Mouse (Mus musculus): ENCODE data around the gene Vps33b.

The Vps33b gene

DNA sequence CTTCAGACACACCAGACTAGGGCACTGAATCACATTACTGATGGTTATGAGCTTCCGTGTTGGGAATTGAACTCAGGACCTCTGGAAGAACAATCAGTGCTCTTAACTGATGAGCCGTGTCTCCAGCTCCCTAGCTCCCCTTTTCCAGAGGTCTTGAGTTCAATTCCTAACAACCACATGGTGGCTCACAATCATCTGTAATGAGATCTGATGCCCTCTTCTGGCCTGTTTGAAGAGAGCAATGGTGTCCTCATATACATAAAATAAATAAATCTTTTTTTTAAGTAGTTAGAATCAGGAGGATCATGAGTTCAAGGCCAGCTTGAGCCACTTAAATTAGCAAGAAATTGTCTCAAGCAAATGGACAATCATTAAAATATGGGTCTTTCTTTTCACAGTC, 13.5 kb upstream of the Vps33b start:
- POLR2A ChIA-PET, result interaction anchor here (0.6 to 7.1 kb wide), 39 partner anchors 8 to 142 kb away, joined by 3 to 30 read pairs (median 4); partner anchors contain the start of genes Ttll13 (in 4 of the 4), Cib1 (in 2 of the 4), Gdpgp1 (in 2 of the 4) and Idh2 (in 1 of the 4)
- CTCF ChIA-PET, result interaction anchor here in 3 of 4 experiments (0.6 to 2.5 kb wide), 25 partner anchors 8 to 371 kb away, joined by 3 to 12 read pairs (median 4); partner anchors contain the start of genes Ttll13 (in 2 of the 3), Blm (in 1 of the 3), Cib1 (in 1 of the 3) and Gdpgp1 (in 1 of the 3)

DNA sequence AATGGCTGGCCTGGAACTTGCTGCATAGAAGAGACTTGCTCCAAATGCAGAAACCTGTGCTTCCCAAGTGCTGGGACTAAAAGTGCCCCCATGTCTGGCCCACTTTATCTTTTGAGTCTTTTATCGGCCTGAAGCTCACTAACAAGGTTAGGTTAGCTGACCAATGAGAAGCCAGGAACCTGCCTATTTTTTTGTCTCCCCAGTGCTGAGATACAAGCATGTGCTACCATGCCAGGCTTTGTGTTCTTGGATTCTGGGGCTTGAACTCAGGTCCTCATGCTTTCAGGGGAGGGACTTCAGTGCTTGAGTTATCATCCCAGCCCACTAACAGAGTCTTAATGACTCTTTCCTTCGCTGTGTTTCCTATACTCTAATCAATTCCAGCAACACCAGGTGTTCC, 11.7 kb upstream of the Vps33b start:
- POLR2A ChIA-PET, result interaction anchor here in 3 of 4 experiments (0.8 to 7.1 kb wide), 30 partner anchors 8 to 545 kb away, joined by 3 to 30 read pairs (median 5); partner anchors contain the start of genes Cib1 (in 3 of the 3), Gdpgp1 (in 3 of the 3), Ttll13 (in 2 of the 3) and Idh2 (in 1 of the 3)
- CTCF ChIA-PET, result interaction anchor here in 1 of 4 experiments (1.4 kb wide), 1 partner anchor 12 kb away, joined by 4 read pairs; the partner anchor contains the start of gene Ttll13

DNA sequence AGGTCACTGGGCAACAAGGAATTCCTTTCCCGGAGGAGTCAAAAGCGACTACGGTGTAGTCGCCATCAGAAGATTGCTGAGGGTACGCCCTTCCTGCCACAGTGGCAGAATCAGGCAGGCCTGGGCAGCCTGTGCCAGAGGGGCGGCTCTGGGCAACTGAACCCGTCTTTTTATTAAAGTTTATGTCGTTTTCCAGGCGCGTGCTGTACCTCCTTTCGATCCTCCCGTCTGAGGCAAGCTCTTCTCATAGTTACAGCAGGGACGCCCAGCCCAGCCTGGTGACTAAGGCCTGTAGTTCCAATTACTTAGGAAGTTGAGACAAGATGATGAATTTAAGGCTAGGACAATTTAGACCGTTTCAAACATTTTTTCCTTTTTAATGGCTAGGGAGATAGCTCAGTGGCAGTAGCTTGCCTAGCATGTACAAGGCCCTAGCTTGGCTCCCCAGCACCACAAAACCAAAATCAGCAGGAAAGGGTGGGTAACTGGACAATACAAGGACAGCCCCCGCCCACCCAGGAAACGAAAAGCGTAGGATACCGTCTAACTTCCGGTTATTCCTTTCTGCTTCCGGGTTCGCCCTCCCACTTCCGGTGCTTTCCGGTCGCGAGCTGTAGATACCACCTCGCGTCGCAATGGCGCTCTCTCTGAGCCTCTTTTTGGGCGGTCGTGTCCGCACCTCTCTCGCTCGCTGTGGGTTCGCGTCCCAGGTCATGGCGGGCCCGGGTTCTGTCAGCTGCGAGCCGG, 8.7 kb upstream of the Vps33b start, which contains the start of gene Ngrn:
Ngrn (plus strand) TSS at position 591 of the 747 bp plus-strand sequence.
- ChIA-PET POLR2A (interaction anchor here (0.6 to 7.1 kb wide), 83 partner anchors 8 to 468 kb away, joined by 3 to 32 read pairs (median 5); partner anchors contain the start of genes Cib1 (in 4 of the 4), Gdpgp1 (in 4 of the 4), Rccd1 (in 3 of the 4) and Ttll13 (in 3 of the 4)), CTCF (interaction anchor here in 3 of 4 experiments (0.5 to 1.5 kb wide), 15 partner anchors 8 to 138 kb away, joined by 3 to 6 read pairs (median 4); partner anchors contain the start of genes Cib1 (in 2 of the 3), Gdpgp1 (in 2 of the 3), Hddc3 (in 1 of the 3) and Ttll13 (in 1 of the 3))

DNA sequence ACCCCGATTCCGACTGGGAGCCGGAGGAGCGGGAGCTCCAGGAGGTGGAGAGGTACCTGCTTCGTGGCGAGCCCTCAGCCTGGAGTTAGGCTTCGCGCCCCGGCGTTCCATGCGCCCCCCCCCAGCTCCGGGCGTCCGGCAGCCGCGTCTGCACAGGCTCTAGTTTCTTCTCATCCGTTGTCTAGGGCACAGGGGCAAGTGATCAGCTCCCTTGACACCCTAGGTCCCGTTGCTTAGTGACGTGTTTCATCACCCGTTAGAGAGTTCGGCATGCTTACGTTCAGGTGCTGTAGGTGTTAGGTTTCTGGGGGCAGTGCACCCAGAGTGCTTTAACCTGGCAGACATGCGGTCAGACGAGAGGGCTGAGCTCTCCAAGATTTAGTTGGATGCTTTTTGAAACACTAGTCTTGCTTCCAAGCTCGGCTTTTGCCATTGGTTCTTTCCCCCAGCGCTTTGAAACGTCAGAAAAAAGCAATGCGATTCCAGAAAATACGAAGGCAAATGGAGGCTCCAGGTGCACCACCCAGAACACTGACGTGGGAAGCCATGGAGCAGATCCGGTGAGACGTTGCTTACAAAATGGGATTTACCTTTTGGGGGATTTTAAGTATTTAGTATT, 8.0 kb upstream of the Vps33b start:
- CTCF ChIA-PET, result interaction anchor here in 3 of 4 experiments (0.6 to 1.5 kb wide), 12 partner anchors 9 to 495 kb away, joined by 3 to 7 read pairs (median 4); partner anchors contain the start of genes Cib1 (in 1 of the 3), Gdpgp1 (in 1 of the 3), Hddc3 (in 1 of the 3) and Ttll13 (in 1 of the 3)
- POLR2A ChIA-PET, result interaction anchor here (0.6 to 7.1 kb wide), 83 partner anchors 8 to 469 kb away, joined by 3 to 32 read pairs (median 5); partner anchors contain the start of genes Cib1 (in 4 of the 4), Gdpgp1 (in 4 of the 4), Rccd1 (in 3 of the 4) and Ttll13 (in 3 of the 4)

DNA sequence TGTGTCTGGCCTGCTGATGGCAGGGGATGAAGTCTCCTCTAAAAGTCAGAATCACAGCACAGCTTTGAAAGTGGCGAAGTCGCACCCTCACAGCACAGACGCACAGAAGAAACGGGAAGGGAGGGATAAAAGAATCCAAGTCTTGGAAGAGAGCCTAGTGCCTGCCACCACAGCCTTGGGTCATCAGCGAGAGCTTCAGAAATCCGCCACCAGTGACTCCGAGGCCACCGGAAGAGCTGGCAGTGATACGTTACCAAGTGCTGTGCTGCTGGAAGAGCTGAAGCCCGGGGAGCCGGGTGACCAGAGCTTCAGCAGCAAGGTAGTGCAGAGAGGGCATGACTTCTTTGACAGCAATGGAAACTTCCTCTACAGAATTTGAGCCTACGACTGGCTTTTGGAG, 4.8 kb upstream of the Vps33b start:
- CTCF ChIA-PET, result interaction anchor here in 3 of 4 experiments (1.0 to 1.8 kb wide), 4 partner anchors 9 to 124 kb away, joined by 3 to 5 read pairs (median 3); no protein-coding TSS in a partner anchor

DNA sequence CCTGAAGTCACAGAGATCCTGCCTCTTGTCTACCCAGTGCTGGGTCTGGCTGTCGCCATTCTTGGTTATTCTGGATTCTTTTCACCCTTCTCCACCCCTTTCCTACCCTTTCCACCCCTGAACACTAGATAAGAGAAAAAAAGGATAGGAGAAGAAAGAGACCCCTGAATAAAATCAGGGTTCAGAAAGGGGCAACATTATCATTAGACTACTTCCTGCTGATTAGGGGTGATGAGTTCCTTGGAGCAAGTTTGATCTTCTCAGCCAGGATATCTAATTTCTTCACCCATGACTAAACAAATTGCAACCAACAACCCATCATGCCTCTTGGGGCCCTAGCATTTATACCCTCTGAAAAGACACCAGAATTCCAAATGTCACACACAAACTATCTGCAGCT, 1.7 kb upstream of the Vps33b start:
- ChIA-PET POLR2A (interaction anchor here in 3 of 4 experiments (0.6 to 3.3 kb wide), 10 partner anchors 9 to 138 kb away, joined by 3 to 14 read pairs (median 5); partner anchors contain the start of genes Cib1 (in 2 of the 3), Gdpgp1 (in 2 of the 3), Rccd1 (in 1 of the 3) and Ttll13 (in 1 of the 3)), CTCF (no interaction called here)

More for the DNA sequence above, 4.8 kb upstream of the Vps33b start:
- POLR2A ChIA-PET, result interaction anchor here in 2 of 4 experiments (0.8 to 2.3 kb wide), 8 partner anchors 8 to 212 kb away, joined by 3 to 7 read pairs (median 4); partner anchors contain the start of gene Ttll13 (in 1 of the 2)

DNA sequence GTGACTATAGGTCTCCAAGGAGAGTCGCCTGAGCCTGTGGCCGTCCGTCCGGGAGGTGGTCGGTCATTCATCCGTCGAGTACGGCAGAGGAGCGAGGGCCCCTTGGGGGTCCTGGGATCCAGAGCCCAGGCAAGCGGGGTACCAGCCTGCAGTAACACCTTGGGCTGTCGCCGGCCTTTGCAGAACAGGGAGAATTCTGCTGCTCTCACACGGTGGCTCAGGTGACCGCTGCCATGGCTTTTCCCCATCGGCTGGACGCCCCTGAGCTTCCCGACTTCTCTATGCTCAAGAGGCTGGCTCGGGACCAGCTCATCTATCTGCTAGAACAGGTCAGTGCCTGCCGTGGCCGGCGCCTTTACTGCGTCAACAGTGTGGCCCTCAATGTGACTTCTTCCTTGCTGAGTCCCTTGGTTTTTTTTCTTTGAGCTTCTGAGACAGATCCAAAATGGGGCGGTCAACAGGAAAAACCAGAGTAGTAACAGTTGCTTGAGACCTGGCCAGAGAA, 354 bp downstream of the Vps33b start:
- CTCF ChIA-PET, result interaction anchor here in 2 of 4 experiments (0.5 to 2.8 kb wide), 3 partner anchors 14 to 129 kb away, joined by 4 to 11 read pairs (median 9); no protein-coding TSS in a partner anchor
- POLR2A ChIA-PET, result interaction anchor here in 3 of 4 experiments (0.6 to 3.3 kb wide), 27 partner anchors 9 to 263 kb away, joined by 3 to 18 read pairs (median 5); partner anchors contain the start of genes Cib1 (in 2 of the 3), Gdpgp1 (in 2 of the 3), Ngrn (in 2 of the 3) and Hddc3 (in 1 of the 3)

DNA sequence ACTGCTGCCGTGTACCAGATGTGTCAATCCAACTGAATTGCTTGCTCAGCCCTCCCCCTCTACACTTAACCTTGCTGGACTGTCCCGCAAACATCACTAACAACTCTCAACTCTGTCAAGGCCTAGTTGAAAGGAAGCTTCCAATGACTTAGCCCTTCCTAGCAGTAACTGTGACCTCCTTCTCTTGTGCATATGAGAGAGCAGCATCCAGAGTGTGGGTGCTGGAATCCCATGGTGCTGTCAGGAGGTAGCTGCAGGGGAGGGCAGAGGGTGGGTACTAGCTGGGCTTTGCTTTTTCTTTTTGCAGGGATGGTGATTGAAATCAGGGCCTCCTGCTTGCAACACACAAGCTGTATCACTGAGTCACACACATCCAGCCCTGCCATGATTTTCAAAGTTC, 4.0 kb downstream of the Vps33b start:
- CTCF ChIA-PET, result interaction anchor here in 2 of 4 experiments (0.6 to 1.9 kb wide), 2 partner anchors 27 to 133 kb away, joined by 3 to 5 read pairs; partner anchors contain the start of gene Ttll13 (in 1 of the 2)

DNA sequence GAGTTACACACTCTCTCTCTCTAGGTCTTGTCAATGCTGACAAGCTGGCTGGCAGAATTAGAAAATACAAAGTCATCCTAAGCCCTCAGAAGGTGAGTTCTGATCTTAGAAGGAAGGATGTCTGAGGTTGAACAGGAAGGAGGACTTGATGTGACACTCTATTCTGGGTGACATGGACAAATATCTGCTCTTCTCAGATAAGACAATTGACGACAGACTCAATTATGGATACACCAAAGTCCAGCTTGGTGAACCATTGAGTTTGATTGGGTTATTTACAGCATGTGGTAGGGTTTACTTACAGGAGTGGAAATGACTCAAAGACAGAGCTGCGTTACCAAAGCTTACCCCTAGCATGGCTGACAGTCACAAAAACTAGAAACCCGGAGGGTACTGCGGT, 6.9 kb downstream of the Vps33b start:
- ChIA-PET CTCF (interaction anchor here in 1 of 4 experiments (1.3 kb wide), 1 partner anchor 136 kb away, joined by 3 read pairs; no protein-coding TSS in a partner anchor), POLR2A (interaction anchor here in 3 of 4 experiments (0.6 to 1.4 kb wide), 4 partner anchors 15 to 109 kb away, joined by 3 to 6 read pairs (median 4); partner anchors contain the start of gene Ngrn (in 1 of the 3))

More for the DNA sequence above, 4.0 kb downstream of the Vps33b start:
- POLR2A ChIA-PET, result interaction anchor here in 2 of 4 experiments (0.8 to 1.7 kb wide), 4 partner anchors 8 to 51 kb away, joined by 3 to 5 read pairs (median 4); partner anchors contain the start of gene Rccd1 (in 2 of the 2)

DNA sequence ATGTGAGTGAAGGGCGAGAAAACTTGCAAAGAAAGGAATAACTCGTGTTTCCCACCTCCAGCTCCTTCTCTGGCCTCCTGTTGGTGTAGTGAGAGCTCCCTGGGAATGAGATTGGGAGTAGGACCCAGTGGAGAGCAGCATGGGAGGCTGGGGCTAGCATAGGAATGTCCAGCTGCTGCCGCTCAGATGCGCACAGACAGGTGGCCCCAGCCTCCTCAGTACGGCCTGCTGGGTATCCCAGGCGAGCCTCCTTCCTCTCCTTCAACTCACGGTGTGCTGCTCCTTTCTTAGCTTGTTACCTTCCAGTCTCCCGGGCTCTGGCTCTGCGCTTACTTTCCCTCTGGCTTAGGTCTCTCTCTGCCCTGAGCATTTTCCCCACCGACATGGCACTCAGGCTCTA, 10.6 kb downstream of the Vps33b start:
- CTCF ChIA-PET, result interaction anchor here in 1 of 4 experiments (0.5 to 1.7 kb wide), 2 partner anchors 8 to 139 kb away, joined by 3 to 4 read pairs; no protein-coding TSS in a partner anchor
- POLR2A ChIA-PET, result interaction anchor here in 3 of 4 experiments (0.6 to 3.1 kb wide), 6 partner anchors 10 to 47 kb away, joined by 3 to 8 read pairs (median 4); partner anchors contain the start of genes Cib1 (in 1 of the 3), Gdpgp1 (in 1 of the 3), Ngrn (in 1 of the 3) and Vps33b (in 1 of the 3)

DNA sequence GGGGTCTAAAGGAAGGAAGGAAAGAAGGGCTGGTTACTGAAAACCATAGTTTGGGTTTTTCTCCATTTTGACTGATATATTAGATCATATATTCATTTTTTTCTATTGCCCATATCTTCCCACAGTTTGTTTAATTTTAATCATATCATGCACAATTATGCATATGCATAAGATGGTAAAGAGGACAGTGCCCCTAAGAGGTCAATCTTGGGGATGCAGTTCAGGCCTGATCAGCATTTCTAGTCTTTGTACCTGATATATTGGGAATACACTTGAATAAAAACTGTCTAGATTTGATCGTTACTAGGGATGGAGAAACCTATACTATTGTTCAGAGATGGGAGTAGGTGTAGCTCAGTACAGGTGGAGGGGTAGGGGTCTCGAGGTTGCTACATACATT, 11.5 kb downstream of the Vps33b start:
- CTCF ChIA-PET, result interaction anchor here in 3 of 4 experiments (0.6 to 1.7 kb wide), 3 partner anchors 22 to 140 kb away, joined by 4 to 9 read pairs (median 5); no protein-coding TSS in a partner anchor
- POLR2A ChIA-PET, result interaction anchor here in 2 of 4 experiments (0.6 to 3.1 kb wide), 13 partner anchors 8 to 728 kb away, joined by 3 to 8 read pairs (median 5); partner anchors contain the start of gene Vps33b (in 1 of the 2)

DNA sequence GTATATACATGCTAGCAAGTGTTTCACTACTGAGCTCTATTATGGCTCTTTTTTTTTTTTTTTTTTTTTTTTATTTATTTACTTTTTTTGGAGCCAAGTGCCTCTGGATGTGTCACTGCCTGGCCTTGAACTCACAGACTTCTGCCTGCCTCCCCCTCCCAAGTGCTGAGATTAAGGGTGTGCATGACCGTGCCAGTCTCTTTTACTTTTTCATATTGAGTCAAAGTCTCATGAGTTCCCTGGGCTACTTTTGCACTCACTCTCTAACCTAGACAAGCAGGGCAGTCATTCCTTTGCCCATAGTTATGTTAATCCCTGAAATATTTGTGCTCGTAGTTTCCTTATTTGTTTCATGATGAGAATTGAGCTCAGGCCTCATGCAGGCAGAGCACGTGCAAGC, 12.2 kb downstream of the Vps33b start:
- ChIA-PET CTCF (interaction anchor here in 2 of 4 experiments (0.6 to 1.3 kb wide), 2 partner anchors 22 to 141 kb away, joined by 5 to 9 read pairs; no protein-coding TSS in a partner anchor), POLR2A (interaction anchor here in 2 of 4 experiments (0.6 to 3.1 kb wide), 13 partner anchors 9 to 310 kb away, joined by 3 to 8 read pairs (median 5); partner anchors contain the start of genes Ngrn (in 1 of the 2), Ttll13 (in 1 of the 2) and Vps33b (in 1 of the 2))

DNA sequence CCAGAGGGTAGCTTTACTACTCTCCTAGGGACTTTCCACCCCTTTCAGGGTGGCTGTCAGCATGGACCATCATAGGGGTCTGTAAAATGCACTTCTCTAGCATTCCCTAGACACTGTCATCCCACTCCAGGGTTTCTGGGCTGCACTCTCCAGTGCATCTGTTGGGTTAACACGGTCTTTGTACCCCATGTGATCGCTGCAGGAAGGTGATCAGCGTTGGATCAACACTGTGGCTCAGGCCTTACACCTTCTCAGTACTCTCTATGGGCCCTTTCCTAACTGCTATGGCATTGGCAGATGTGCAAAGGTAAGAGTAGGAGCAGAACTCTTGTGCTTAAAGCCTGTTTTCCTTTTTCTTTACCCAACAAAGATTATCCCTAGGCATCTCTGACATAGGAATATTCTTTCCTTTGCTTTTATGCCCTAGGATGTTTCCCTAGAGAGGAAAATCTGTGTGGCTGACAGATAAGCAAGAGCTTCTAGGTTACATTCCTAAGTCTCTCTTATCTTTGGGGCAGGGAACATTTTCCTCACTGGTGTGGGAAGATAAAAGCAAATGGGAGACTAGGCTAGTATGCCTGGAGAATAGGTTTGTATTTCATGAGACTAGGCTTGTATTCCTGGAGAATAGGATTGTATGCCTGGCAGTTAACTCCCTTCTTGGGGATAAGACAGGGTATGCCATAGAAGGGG, 13.9 kb downstream of the Vps33b start:
- POLR2A ChIA-PET, result interaction anchor here in 1 of 4 experiments (0.9 to 1.5 kb wide), 3 partner anchors 11 to 155 kb away, joined by 3 to 5 read pairs (median 3); partner anchors contain the start of genes Prc1 and Vps33b

DNA sequence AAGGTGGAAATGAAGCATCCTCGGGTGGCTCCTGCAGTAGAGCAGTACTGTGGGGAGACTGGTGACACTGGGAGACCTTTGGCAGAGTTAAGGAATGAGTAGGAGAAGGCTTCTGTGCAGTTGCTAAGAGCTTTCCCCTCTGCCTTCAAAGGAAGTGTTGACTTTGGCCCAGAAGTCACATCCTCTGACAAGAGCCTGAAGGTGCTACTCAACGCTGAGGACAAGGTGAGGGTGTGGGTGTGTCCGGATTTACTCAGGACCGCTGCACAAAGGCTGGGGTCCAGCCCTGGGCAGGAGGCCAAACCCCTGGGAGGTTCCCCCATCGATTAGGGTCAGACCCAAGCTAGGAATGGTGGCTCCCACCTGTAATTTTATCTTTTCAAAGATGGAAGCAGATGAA, 14.9 kb downstream of the Vps33b start:
- POLR2A ChIA-PET, result interaction anchor here in 3 of 4 experiments (1.1 to 1.6 kb wide), 4 partner anchors 10 to 154 kb away, joined by 3 to 4 read pairs (median 4); partner anchors contain the start of gene Ngrn (in 1 of the 3)
- CTCF ChIA-PET, result no interaction called here

More for the DNA sequence above, 13.9 kb downstream of the Vps33b start:
- CTCF ChIA-PET, result no interaction called here

DNA sequence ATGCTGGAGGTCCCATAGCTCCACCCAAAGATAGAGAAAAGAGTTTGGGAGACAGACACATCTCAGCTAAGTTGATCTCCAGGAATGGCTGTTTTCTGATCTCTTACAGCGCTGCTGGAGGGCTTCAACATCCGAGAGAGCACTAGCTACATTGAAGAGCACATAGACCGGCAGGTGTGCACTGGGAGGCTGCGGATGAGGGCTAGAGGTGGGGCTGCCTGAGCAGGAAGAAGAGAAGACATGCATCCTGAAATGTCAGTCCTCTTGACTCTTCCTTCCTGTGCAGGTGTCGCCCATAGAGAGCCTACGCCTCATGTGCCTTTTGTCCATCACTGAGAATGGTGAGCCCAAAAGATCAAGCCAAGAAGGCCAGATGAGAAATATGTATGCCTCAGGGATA, 16.3 kb downstream of the Vps33b start:
- ChIA-PET CTCF (no interaction called here), POLR2A (interaction anchor here in 1 of 4 experiments (0.6 to 1.6 kb wide), 4 partner anchors 11 to 97 kb away, joined by 3 to 6 read pairs (median 4); partner anchors contain the start of genes Ngrn and Rccd1)

DNA sequence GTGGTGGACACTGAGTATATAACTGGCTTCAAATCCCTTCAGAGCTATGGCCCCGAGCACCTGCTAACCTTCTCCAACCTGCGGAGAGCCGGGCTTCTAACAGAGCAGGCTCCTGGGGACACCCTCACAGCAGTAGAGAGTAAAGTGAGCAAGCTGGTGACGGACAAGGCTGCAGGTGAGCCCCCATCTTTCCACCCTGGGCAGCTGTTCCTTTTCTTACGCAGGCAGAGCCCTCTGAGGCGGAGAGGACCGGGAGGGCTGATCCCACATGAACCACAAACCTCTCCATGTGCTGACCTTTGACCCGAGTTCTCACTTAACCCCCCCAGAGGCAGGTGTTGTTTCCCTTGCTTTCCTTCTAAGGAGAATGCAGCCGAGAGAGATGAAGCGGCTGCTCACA, 18.3 kb downstream of the Vps33b start:
- POLR2A ChIA-PET, result interaction anchor here in 2 of 4 experiments (1.0 to 1.7 kb wide), 4 partner anchors 10 to 87 kb away, joined by 3 to 4 read pairs (median 4); no protein-coding TSS in a partner anchor
- CTCF ChIA-PET, result interaction anchor here in 2 of 4 experiments (0.6 to 0.9 kb wide), 3 partner anchors 8 to 509 kb away, joined by 3 to 5 read pairs (median 3); no protein-coding TSS in a partner anchor
